Mouse (Mus musculus) heart, embryonic 16.5 days (tissue): ENCODE results near the gene Nhlrc3. TPM values are rescaled to one million over a fixed set of nuclear protein-coding genes. Genes with fewer than 3 reads are reported as not detected.

Source experiments
- ATAC-seq: fragments of 200-750 bp; cut with Nextera tagmentation; replicated peaks from 2 replicates; pipeline ENCODE4 v1.8.0; 2017; ENCODE audit warnings: moderate number of reproducible peaks; ENCODE audit not compliant: insufficient read depth, low FRiP score; ENCODE audit errors: extremely low read depth
- H3K27ac ChIP-seq: fragments of 300-500 bp; sonication (generic); 2 replicates; pipeline ENCODE4 v1.5.1; 2014; ENCODE audit warnings: mild to moderate bottlenecking, low read length, control low read depth, moderate library complexity
- H3K27me3 ChIP-seq: fragments of 300-500 bp; sonication (generic); 2 replicates; pipeline ENCODE4 v1.6.1; 2014; ENCODE audit warnings: low read length, mixed read lengths; ENCODE audit not compliant: control insufficient read depth, insufficient read depth
- H3K36me3 ChIP-seq: fragments of 300-500 bp; sonication (generic); 2 replicates; pipeline ENCODE4 v1.6.1; 2014; ENCODE audit not compliant: control insufficient read depth, insufficient read depth
- H3K4me1 ChIP-seq: fragments of 300-500 bp; sonication (generic); 2 replicates; pipeline ENCODE4 v1.6.1; 2014; ENCODE audit warnings: low read length, mixed read lengths; ENCODE audit not compliant: control insufficient read depth, insufficient read depth
- H3K4me2 ChIP-seq: fragments of 300-500 bp; sonication (generic); 2 replicates; pipeline ENCODE4 v1.6.1; 2014; ENCODE audit warnings: low read depth, mild to moderate bottlenecking, control low read depth, low read length
- H3K4me3 ChIP-seq: fragments of 300-500 bp; sonication (generic); 2 replicates; pipeline ENCODE4 v1.5.1; 2014; ENCODE audit warnings: mild to moderate bottlenecking, control low read depth, low read length
- H3K9ac ChIP-seq: fragments of 300-500 bp; sonication (generic); 2 replicates; pipeline ENCODE4 v1.6.1; 2014; ENCODE audit warnings: low read length, control low read depth
- H3K9me3 ChIP-seq: fragments of 300-500 bp; sonication (generic); replicated peaks from 2 replicates; pipeline ENCODE4 v1.6.1; 2016; ENCODE audit warnings: low read length; ENCODE audit not compliant: control insufficient read depth
- WGBS: fragments of 180-500 bp; shearing (Covaris S2); extraction: QIAGEN DNeasy Blood & Tissue Kit; methylation state at CpG from one replicate; pipeline ENCODE4 v1.1.7; 2014; 5-methylcytosine and 5-hydroxymethylcytosine counted together
- polyA plus RNA-seq: library from polyadenylated mRNA; unstranded; fragments of >200 nt; fragmentation: Nextera tagmentation; extraction: Ambion mirVana; gene quantifications from 2 replicates; pipeline ENCODE4 v1.2.1, GENCODE M21; 2015

Nhlrc3 gene
- polyA plus RNA-seq, 1 experiment from 2014 or later, result 6.0 TPM

DNA sequence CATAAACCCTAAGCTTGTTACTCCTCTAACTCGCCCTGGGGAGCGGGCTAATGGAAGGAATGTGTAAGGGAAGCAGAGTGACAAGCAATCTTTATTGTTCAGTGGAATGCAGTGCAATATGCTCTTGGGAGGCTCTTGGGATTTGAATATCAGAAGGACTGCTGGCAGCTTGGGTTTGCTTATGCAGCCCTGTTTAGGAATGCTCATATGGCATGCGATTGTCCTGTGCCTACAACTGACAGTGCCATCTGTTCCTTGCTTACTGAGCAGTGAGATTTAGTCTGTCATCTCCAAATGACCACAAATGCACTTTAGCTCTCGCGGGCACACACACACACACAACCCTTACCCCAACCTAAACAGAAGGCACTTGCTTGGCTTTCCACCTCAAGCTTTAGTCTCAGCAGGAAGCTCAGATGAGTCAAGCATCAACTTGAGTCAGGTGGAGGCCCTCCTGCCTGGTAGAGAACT is 47.1 kb downstream of the Nhlrc3 start:
- no peaks in the 10 kb centered on the region for H3K27me3 ChIP-seq
- no peaks in the 10 kb centered on the region for H3K36me3 ChIP-seq
- H3K27ac ChIP-seq, result no peak overlapping the region
- H3K4me2 ChIP-seq, result no peak overlapping the region
- H3K9ac ChIP-seq, result no peak overlapping the region
- no peak overlapping the region for H3K4me3 ChIP-seq
- 48% methylated on average over 5 of the region's 5 CpGs for WGBS
- peaks cover 9% of the 10 kb centered on the region for H3K4me1 ChIP-seq
- no peak for ATAC-seq
- H3K9me3 ChIP-seq, result no peaks in the 10 kb centered on the region

DNA sequence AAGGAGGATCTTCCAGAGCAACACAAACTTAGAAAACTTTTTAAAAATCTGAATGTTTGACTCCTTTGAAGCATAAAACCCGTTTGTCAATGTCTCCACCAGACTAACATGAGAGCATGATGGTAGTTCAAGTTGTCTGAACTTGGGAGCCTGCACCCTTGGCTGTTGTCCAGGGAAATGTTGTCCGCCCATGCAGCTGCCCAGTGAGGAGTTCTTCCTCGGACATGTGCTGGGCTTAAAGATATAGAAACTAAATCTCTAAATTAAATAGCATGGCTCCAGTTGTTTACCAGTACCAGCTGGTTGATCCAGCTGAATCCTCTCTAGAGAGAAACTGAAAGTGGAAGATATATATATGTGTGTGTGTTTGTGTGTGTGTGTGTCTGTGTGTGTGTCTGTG is 49.2 kb downstream of the Nhlrc3 start:
- ATAC-seq, result no peak

DNA sequence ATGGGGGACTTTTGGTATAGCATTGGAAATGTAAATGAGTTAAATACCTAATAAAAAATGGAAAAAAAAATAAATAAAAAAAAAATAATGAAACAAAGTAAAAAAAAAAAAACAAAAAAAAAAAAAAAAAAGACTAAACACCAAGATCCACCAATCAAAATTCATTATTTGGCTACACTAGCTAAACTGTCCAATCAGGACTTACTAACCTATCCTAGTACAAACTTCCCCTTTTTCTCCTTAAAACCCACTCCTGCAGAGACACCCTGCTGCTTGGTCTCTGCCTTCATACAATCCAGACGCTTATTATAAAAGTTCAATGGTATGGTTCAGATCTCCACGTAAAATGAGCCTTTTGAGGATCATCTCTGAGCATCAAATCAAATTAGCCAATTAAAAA is 49.7 kb downstream of the Nhlrc3 start:
- H3K36me3 ChIP-seq, result no peaks in the 10 kb centered on the region
- H3K27me3 ChIP-seq, result no peaks in the 10 kb centered on the region
- no peak overlapping the region for H3K4me2 ChIP-seq
- no peaks in the 10 kb centered on the region for H3K9me3 ChIP-seq
- WGBS, result 75% methylated on average over 2 of the region's 2 CpGs
- H3K9ac ChIP-seq, result no peak overlapping the region
- no peak for ATAC-seq
- peaks cover 9% of the 10 kb centered on the region for H3K4me1 ChIP-seq
- no peak overlapping the region for H3K27ac ChIP-seq
- H3K4me3 ChIP-seq, result no peak overlapping the region

More for the DNA sequence above, 49.2 kb downstream of the Nhlrc3 start:
- Histone ChIP-seq H3K27me3 (no peaks in the 10 kb centered on the region), H3K9ac (no peak overlapping the region), H3K9me3 (no peaks in the 10 kb centered on the region), H3K4me1 (peaks cover 9% of the 10 kb centered on the region), H3K4me2 (no peak overlapping the region), H3K36me3 (no peaks in the 10 kb centered on the region), H3K4me3 (no peak overlapping the region), H3K27ac (no peak overlapping the region)
- WGBS, result 23% methylated on average over 3 of the region's 3 CpGs

DNA sequence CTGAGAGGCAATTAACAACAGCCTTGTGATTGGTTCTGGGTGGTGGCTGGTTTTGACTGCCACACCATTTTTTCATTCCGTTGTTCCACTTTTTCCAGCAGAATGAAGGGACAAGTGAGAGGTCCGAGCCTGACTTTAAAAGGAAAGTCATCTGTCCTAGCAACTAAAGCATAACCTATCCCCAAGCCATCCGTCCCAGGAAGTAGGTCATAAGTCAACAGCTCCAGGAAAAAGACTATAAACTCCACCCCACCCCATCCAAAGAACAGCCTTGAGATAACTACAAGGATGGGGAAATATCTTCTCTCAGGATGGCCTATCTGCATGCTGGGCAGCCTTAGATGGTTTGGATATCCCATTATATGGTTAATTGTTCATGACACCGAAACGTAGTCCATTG is 50.9 kb downstream of the Nhlrc3 start:
- ATAC-seq, result no peak
- Histone ChIP-seq H3K4me2 (no peak overlapping the region), H3K9me3 (no peaks in the 10 kb centered on the region), H3K27ac (no peak overlapping the region), H3K27me3 (no peaks in the 10 kb centered on the region), H3K4me3 (no peak overlapping the region), H3K36me3 (no peaks in the 10 kb centered on the region), H3K9ac (no peak overlapping the region), H3K4me1 (peaks cover 9% of the 10 kb centered on the region)
- WGBS, result 89% methylated on average over 5 of the region's 5 CpGs

DNA sequence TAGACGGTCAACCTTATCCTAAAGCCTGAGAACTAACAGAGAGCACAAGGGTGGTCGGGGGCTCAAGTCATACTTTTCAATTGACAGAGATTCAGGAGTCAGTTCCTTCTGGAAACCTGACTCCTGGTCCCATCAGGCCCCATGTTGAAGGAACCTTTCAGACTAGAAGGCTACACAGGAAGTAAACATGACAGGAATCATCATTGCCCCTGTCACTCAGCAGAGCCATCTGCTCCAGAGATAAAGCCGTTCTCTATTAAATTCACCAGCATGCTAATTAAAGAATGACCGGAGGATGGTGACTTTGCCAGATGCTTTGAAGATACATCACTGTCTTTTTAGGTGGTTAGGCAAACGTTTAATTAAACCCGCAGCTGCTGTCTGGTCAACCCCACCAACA is 53.1 kb downstream of the Nhlrc3 start:
- ATAC-seq, result no peak
- no peaks in the 10 kb centered on the region for H3K27me3 ChIP-seq
- no peaks in the 10 kb centered on the region for H3K9me3 ChIP-seq
- 67% methylated on average over 6 of the region's 6 CpGs for WGBS
- no peak overlapping the region for H3K4me3 ChIP-seq
- H3K4me2 ChIP-seq, result no peak overlapping the region
- H3K4me1 ChIP-seq, result no peaks in the 10 kb centered on the region
- H3K9ac ChIP-seq, result no peak overlapping the region
- H3K36me3 ChIP-seq, result no peaks in the 10 kb centered on the region
- no peak overlapping the region for H3K27ac ChIP-seq

DNA sequence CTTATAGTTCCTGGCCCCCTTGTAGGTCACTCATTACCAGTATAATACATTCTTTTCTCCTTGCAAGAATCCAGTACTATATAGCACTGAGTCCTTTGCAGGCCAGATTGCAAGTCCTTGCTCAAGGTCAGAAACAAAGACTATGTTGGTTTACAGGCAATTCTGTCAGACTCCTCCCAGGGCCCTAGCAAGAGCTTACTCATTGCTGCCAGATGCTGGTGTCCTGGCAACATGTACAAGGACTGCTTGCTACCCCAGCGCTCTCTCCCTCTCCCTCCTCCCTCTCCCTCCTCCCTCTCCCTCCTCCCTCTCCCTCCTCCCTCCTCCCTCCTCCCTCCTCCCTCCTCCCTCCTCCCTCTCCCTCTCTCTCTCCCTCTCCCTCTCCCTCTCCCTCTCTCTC is 56.0 kb downstream of the Nhlrc3 start:
- no peak overlapping the region for H3K27ac ChIP-seq
- 50% methylated on average over 1 of the region's 1 CpGs for WGBS

More for the DNA sequence above, 56.0 kb downstream of the Nhlrc3 start:
- H3K36me3 ChIP-seq, result no peaks in the 10 kb centered on the region
- no peak overlapping the region for H3K4me3 ChIP-seq
- no peak overlapping the region for H3K4me2 ChIP-seq
- no peaks in the 10 kb centered on the region for H3K27me3 ChIP-seq
- H3K9me3 ChIP-seq, result no peaks in the 10 kb centered on the region
- H3K9ac ChIP-seq, result no peak overlapping the region
- ATAC-seq, result no peak
- no peaks in the 10 kb centered on the region for H3K4me1 ChIP-seq

Other genes starting within 250 kb of the Nhlrc3 start
- 11.2 and 11.7 TPM in 2 replicates for gene Proser1, start 334 bp upstream of the Nhlrc3 start, polyA plus RNA-seq
- 0.10 TPM in 1 of 2 replicates, not detected in the other for gene Stoml3, start 25.3 kb upstream of the Nhlrc3 start, polyA plus RNA-seq
- gene Frem2, start 194.0 kb upstream of the Nhlrc3 start, polyA plus RNA-seq, result 2.4 and 3.2 TPM in 2 replicates